Mouse (Mus musculus) limb, embryonic 15.5 days (tissue): ENCODE measurements around the gene Mcts1. TPM values are rescaled to one million over a fixed set of nuclear protein-coding genes. Genes with fewer than 3 reads are reported as not detected.

Source experiments
- polyA plus RNA-seq: library from polyadenylated mRNA; unstranded; fragments of >200 nt; fragmentation: Nextera tagmentation; extraction: Ambion mirVana; gene quantifications from 2 replicates; pipeline ENCODE4 v1.2.1, GENCODE M21; 2015

The Mcts1 gene
- polyA plus RNA-seq, 1 experiment from 2014 or later = 109 TPM

Other genes with a start within 250 kb of the Mcts1 start
- 153 TPM in 2 replicates for gene Lamp2, start 144.1 kb upstream of the Mcts1 start, polyA plus RNA-seq
- gene Cul4b, start 24.4 kb upstream of the Mcts1 start, polyA plus RNA-seq = 20.1 and 23.9 TPM in 2 replicates
- 31.7 and 35.0 TPM in 2 replicates for gene C1galt1c1, start 34.5 kb downstream of the Mcts1 start, polyA plus RNA-seq
- not detected in 2 replicates for gene 6030498E09Rik, start 172.1 kb downstream of the Mcts1 start, polyA plus RNA-seq